In the genomic region with DNA sequence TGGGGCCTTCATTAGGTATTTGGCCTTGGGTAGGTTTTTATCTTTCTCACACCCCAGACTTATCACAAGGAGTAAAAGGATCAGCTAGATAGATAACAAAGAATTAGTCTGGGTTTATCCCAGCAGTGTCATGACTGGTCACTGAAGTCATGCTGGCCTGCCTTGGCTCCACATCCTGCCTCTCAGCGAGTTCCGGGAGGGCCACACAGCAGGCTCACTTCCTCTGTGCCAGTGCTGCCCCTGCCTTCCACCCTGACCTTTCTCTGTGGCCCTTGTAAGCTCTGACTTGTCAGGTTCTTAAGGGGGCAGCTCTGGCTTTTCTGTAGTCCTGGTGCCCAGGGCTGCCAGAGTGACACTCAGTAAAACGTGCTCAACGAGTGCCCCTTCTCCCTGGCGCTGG, we compare ENCODE assay signal across 12 mouse cellular contexts. TPM values are rescaled to one million over a fixed set of nuclear protein-coding genes. Genes with fewer than 3 reads are reported as not detected.
A peak's percentile ranks its signal among the peaks of the same experiment; 100 is the strongest.
DNase-seq lines count a peak whose midpoint lies in the region; ATAC-seq and TF ChIP-seq lines count a peak whose summit lies in the region.
"Had no signal": no experiment of that assay in that cellular context is flagged by ENCODE, and none has a peak within 500 bp of the region (broad histone marks: within the 10 kb centered on the region; RNA-seq: fewer than 3 reads in every experiment).

No protein-coding gene starts in this region.

- H3K4me1 ChIP-seq in E14TG2a.4 (replicated peaks; ENCODE audit: low read depth, low read length) = peaks cover 99% of the 10 kb centered on the region
- H3K4me1 ChIP-seq in limb, embryonic 13.5 days = peaks cover 97% of the 10 kb centered on the region

- no peak for TF ChIP-seq CTCF in layer of hippocampus, adult 2 months (conservative IDR thresholded peaks at IDR 0.05)
- TF ChIP-seq CTCF in E14TG2a.4 (conservative IDR thresholded peaks at IDR 0.05; ENCODE audit: low read length) = no peak

- no peak overlapping the region for H3K4me3 ChIP-seq in layer of hippocampus, adult 2 months
- H3K4me3 ChIP-seq in E14TG2a.4 (replicated peaks; ENCODE audit: low read length) = peak overlapping the region; percentile 17; the same call in 1 of the 2 replicates
- H3K4me3 ChIP-seq in limb, embryonic 13.5 days = no peak overlapping the region
- H3K4me3 ChIP-seq: midbrain, embryonic 12.5 days had no signal

- peak overlapping the region; percentile 84 for H3K27ac ChIP-seq in layer of hippocampus, adult 2 months
- peak overlapping the region; percentile 59 for H3K27ac ChIP-seq in limb, embryonic 13.5 days
- H3K27ac ChIP-seq: midbrain, embryonic 12.5 days had no signal

- 0 out of 2 replicates have a peak overlapping the region, but pooled peaks have one; percentile 5 for H3K9ac ChIP-seq in limb, embryonic 13.5 days

- DNase-seq in adrenal gland, postnatal 36 days = peak; percentile 20 to 26
- DNase-seq in adrenal gland, adult 8-10 months = no peak
- DNase-seq in layer of hippocampus, adult 2 months (ENCODE audit: low spot score in 2 of 2) = no peak
- DNase-seq in layer of hippocampus, postnatal 10 days (ENCODE audit: low spot score in 2 of 2) = no peak
- no peak for DNase-seq in ovary, postnatal 14 days (ENCODE audit: low spot score)
- no peak for DNase-seq in B cell, adult 2 months
- DNase-seq: cerebellum, adult 8-10 months had no signal

- no peak for ATAC-seq in limb, embryonic 13.5 days (ENCODE audit: low FRiP score, low read depth)
- ATAC-seq: intestine, embryonic 16.5 days had no signal

- no peaks in the 10 kb centered on the region for H3K27me3 ChIP-seq in E14TG2a.4 (ENCODE audit: insufficient read depth, low read length)
- no peaks in the 10 kb centered on the region for H3K27me3 ChIP-seq in limb, embryonic 13.5 days
- H3K27me3 ChIP-seq: midbrain, embryonic 12.5 days had no signal

- no peaks in the 10 kb centered on the region for H3K36me3 ChIP-seq in E14TG2a.4 (ENCODE audit: insufficient read depth, low read length)
- H3K36me3 ChIP-seq in limb, embryonic 13.5 days = no peaks in the 10 kb centered on the region
- H3K36me3 ChIP-seq: midbrain, embryonic 12.5 days had no signal

- 68% methylated on average over 5 of the region's 5 CpGs for WGBS in limb, embryonic 13.5 days

- H3K9me3 ChIP-seq in E14TG2a.4 (ENCODE audit: low read length) = no peaks in the 10 kb centered on the region
- H3K9me3 ChIP-seq in limb, embryonic 13.5 days = no peaks in the 10 kb centered on the region
- H3K9me3 ChIP-seq: midbrain, embryonic 12.5 days had no signal

- 0 out of 2 replicates have a peak overlapping the region, but pooled peaks have one; percentile 9 for H3K4me2 ChIP-seq in limb, embryonic 13.5 days (replicated peaks)
- H3K4me2 ChIP-seq: midbrain, embryonic 12.5 days had no signal

RNA-seq across cellular contexts. Expression of gene Smox, which starts 11.3 kb away (rescaled TPM):
- 10 to 100 TPM; 28.2 to 30.5 TPM for total RNA-seq in adrenal gland, postnatal 36 days (2021)
- total RNA-seq in adrenal gland, adult 8-10 months (2022) = 10 to 100 TPM; 22.9 to 53.4 (median 33.3) TPM
- total RNA-seq in layer of hippocampus, adult 2 months (2021) = 10 to 100 TPM; 84.5 to 85.8 TPM
- 10 to 100 TPM; 68.0 to 74.6 TPM for total RNA-seq in layer of hippocampus, postnatal 10 days (2021)
- 70.6 and 72.6 TPM in 2 replicates for polyA plus RNA-seq in limb, embryonic 13.5 days (2015; fragmentation: Nextera tagmentation; extraction: Ambion mirVana)

RNA-seq across cellular contexts. Expression of gene Adra1d, which starts 59.5 kb away (rescaled TPM):
- 10 to 100 TPM; 20.7 to 26.7 TPM for total RNA-seq in adrenal gland, postnatal 36 days (2021)
- 10 to 100 TPM; 23.6 to 36.8 (median 35.1) TPM for total RNA-seq in adrenal gland, adult 8-10 months (2022)
- total RNA-seq in layer of hippocampus, adult 2 months (2021) = 10 to 100 TPM; 89.5 to 98.6 TPM
- 10 to 100 TPM; 39.6 to 43.2 TPM for total RNA-seq in layer of hippocampus, postnatal 10 days (2021)
- polyA plus RNA-seq in limb, embryonic 13.5 days (2015; fragmentation: Nextera tagmentation; extraction: Ambion mirVana) = 0.17 and 0.38 TPM in 2 replicates
- polyA plus RNA-seq: limb, embryonic 11.5 days had no signal

Comparison
In these comparisons a context has a peak if more than half of its experiments do, and no peak if none do; other contexts are left out.
1. DNase-seq: peak in adrenal gland, postnatal 36 days (2 of 2); none in adrenal gland, adult 8-10 months (single experiment), layer of hippocampus, adult 2 months (0 of 2), layer of hippocampus, postnatal 10 days (0 of 2), ovary, postnatal 14 days (single experiment) and B cell, adult 2 months (0 of 2).